In genomic region chr9:72961959-72962358, GRCm38 (mm10) we compare ENCODE assay signal across 18 mouse cellular contexts. TPM values are rescaled to one million over a fixed set of nuclear protein-coding genes. Genes with fewer than 3 reads are reported as not detected.
DNase-seq lines count a peak whose midpoint lies in the region; TF ChIP-seq lines count a peak whose summit lies in the region.
"Had no signal": no experiment of that assay in that cellular context is flagged by ENCODE, and none has a peak within 500 bp of the region (broad histone marks: within the 10 kb centered on the region; RNA-seq: fewer than 3 reads in every experiment).

No protein-coding gene starts in this region.

- H3K4me3 ChIP-seq in lung, adult 2 months (replicated peaks; ENCODE audit: extremely low read depth, low read depth, low read length), result no peak overlapping the region
- H3K4me3 ChIP-seq in ES-Bruce4 (ENCODE audit: low read depth, low read length), result peak overlapping the region; percentile 34; the same call in 1 of the 2 replicates
- H3K4me3 ChIP-seq in myocyte, result no peak overlapping the region

- TF ChIP-seq CTCF in lung, adult 2 months (IDR thresholded peaks at IDR 0.05; ENCODE audit: insufficient read depth, low read length), result no peak
- TF ChIP-seq CTCF in ES-Bruce4 (IDR thresholded peaks at IDR 0.05; ENCODE audit: low read depth, low read length), result no peak

- H3K4me1 ChIP-seq in lung, adult 2 months (ENCODE audit: control insufficient read depth, insufficient read depth, low read length), result no peaks in the 10 kb centered on the region
- H3K4me1 ChIP-seq in ES-Bruce4 (ENCODE audit: control insufficient read depth, insufficient read depth, low read length), result peaks cover 2% of the 10 kb centered on the region

- H3K36me3 ChIP-seq in ES-Bruce4 (ENCODE audit: control insufficient read depth, insufficient read depth, low read length, poor library complexity, severe bottlenecking) (no peaks in the 10 kb centered on the region), myocyte (ENCODE audit: control insufficient read depth, insufficient read depth) (no peaks in the 10 kb centered on the region)

- no peaks in the 10 kb centered on the region for H3K9me3 ChIP-seq in ES-Bruce4 (replicated peaks; ENCODE audit: control insufficient read depth, insufficient read depth, low read length, poor library complexity, severe bottlenecking)

- WGBS in lung, adult 2 months, result 70% methylated on average over 15 of the region's 15 CpGs

- peak overlapping the region; percentile 4; the same call in 1 of the 2 replicates for H3K27ac ChIP-seq in ES-Bruce4 (ENCODE audit: insufficient read depth, low read length)
- H3K27ac ChIP-seq: hindbrain, postnatal 0 days; stomach, postnatal 0 days had no signal

- TF ChIP-seq POLR2A in lung, adult 2 months (IDR thresholded peaks at IDR 0.05; ENCODE audit: borderline replicate concordance, extremely low read depth, low read depth, low read length), result no peak
- no peak for TF ChIP-seq POLR2A in ES-Bruce4 (IDR thresholded peaks at IDR 0.05; ENCODE audit: insufficient read depth, low read length)
- TF ChIP-seq POLR2A in myocyte (IDR thresholded peaks at IDR 0.05; ENCODE audit: insufficient read length, low read depth), result no peak

- DNase-seq in lung, postnatal 25 days (ENCODE audit: low spot score), result peak; percentile 39
- DNase-seq in lung, adult 2 months, result no peak
- peak; percentile 75 to 77 for DNase-seq in thymus, postnatal 36 days
- DNase-seq in layer of hippocampus, postnatal 10 days (ENCODE audit: low spot score in 2 of 2), result no peak
- no peak for DNase-seq in MN1 (ENCODE audit: low spot score)
- DNase-seq in ovary, postnatal 14 days (ENCODE audit: low spot score), result no peak
- DNase-seq: cerebellum, adult 2 months; heart, adult 18-20 months; right cerebral cortex, postnatal 14 days had no signal

- no peak for TF ChIP-seq EP300 in ES-Bruce4 (IDR thresholded peaks at IDR 0.05; ENCODE audit: insufficient read depth, low read depth, low read length)

- H3K4me2 ChIP-seq in myocyte (ENCODE audit: low read depth), result peak overlapping the region; percentile 42
- H3K4me2 ChIP-seq: liver, embryonic 11.5 days had no signal

- no peak overlapping the region for H3ac ChIP-seq in myocyte (ENCODE audit: control insufficient read depth, insufficient read length)

- peak overlapping the region; percentile 33 for H3K9ac ChIP-seq in ES-Bruce4 (ENCODE audit: low read depth, poor library complexity, severe bottlenecking)

- no peaks in the 10 kb centered on the region for H3K79me2 ChIP-seq in myocyte (ENCODE audit: control insufficient read depth, insufficient read depth)

- H3K27me3 ChIP-seq in ES-Bruce4 (ENCODE audit: control insufficient read depth, insufficient read depth, low read length, poor library complexity, severe bottlenecking) (no peaks in the 10 kb centered on the region), myocyte (ENCODE audit: control insufficient read depth, insufficient read depth, insufficient read length) (peaks cover 6% of the 10 kb centered on the region)

TF ChIP-seq in myocyte, 11 proteins besides CTCF, POLR2A, EP300 and RAD21:
- TF ChIP-seq MYOD1 (IDR thresholded peaks at IDR 0.05; ENCODE audit: control insufficient read depth in 1 of 3, insufficient read length in 2 of 3, low read depth in 2 of 3) (no peak), SRF (IDR thresholded peaks at IDR 0.05; ENCODE audit: control insufficient read depth, insufficient read length, low read depth) (no peak), TCF3 (IDR thresholded peaks at IDR 0.05; ENCODE audit: insufficient read length, low read depth) (no peak), MYOG (IDR thresholded peaks at IDR 0.05; ENCODE audit: control insufficient read depth in 1 of 3, insufficient read depth in 1 of 3, insufficient read length in 2 of 3, low read depth in 2 of 3) (no peak), TCF12 (IDR thresholded peaks at IDR 0.05; ENCODE audit: insufficient read depth, poor library complexity, severe bottlenecking) (no peak), MAX (IDR thresholded peaks at IDR 0.05; ENCODE audit: low read depth) (no peak), CEBPB (IDR thresholded peaks at IDR 0.05; ENCODE audit: insufficient read depth, poor library complexity, severe bottlenecking) (no peak), E2F4 (IDR thresholded peaks at IDR 0.05; ENCODE audit: insufficient read depth) (no peak), REST (IDR thresholded peaks at IDR 0.05; ENCODE audit: insufficient read depth, insufficient read length) (no peak), POLR2AphosphoS2 (IDR thresholded peaks at IDR 0.05; ENCODE audit: insufficient read length, low read depth) (no peak), USF1 (IDR thresholded peaks at IDR 0.05; ENCODE audit: low read depth) (no peak)

RNA-seq across cellular contexts. Expression of gene Gm44503, which starts 3.3 kb away (rescaled TPM):
- polyA plus RNA-seq in lung, adult 2 months (2012; rRNA removed), result not detected in 2 replicates
- polyA plus RNA-seq in ES-Bruce4 (2011; ENCODE audit: insufficient read depth, insufficient read length, low read depth, missing spikeins) (not detected in 2 replicates), myocyte (2012; fragmentation: generic; extraction: Trizol) (0.01 TPM)
- not detected for total RNA-seq in layer of hippocampus, postnatal 10 days (2021)
- total RNA-seq: heart, adult 18-20 months; hindbrain, postnatal 0 days had no signal
- polyA plus RNA-seq: brain, embryonic 14.5 days; heart, postnatal 0 days; hindbrain, postnatal 0 days; liver, embryonic 11.5 days; midbrain, embryonic 16.5 days; stomach, postnatal 0 days had no signal

RNA-seq across cellular contexts. Expression of gene Dyx1c1, which starts 3.4 kb away (rescaled TPM):
- polyA plus RNA-seq in lung, adult 2 months (2012; rRNA removed), result 1.2 and 1.7 TPM in 2 replicates
- 2.3 and 2.4 TPM in 2 replicates for polyA plus RNA-seq in ES-Bruce4 (2011; ENCODE audit: insufficient read depth, insufficient read length, low read depth, missing spikeins)
- polyA plus RNA-seq in myocyte (2012; fragmentation: generic; extraction: Trizol), result not detected
- 1 to 10 TPM; 2.6 to 3.4 TPM for total RNA-seq in layer of hippocampus, postnatal 10 days (2021)

RNA-seq across cellular contexts. Expression of gene Ccpg1os, which starts 23.2 kb away (rescaled TPM):
- 11.7 and 21.1 TPM in 2 replicates for polyA plus RNA-seq in lung, adult 2 months (2012; rRNA removed)
- polyA plus RNA-seq in ES-Bruce4 (2011; ENCODE audit: insufficient read depth, insufficient read length, low read depth, missing spikeins), result 13.0 and 15.4 TPM in 2 replicates
- 7.1 TPM for polyA plus RNA-seq in myocyte (2012; fragmentation: generic; extraction: Trizol)
- 1 to 10 TPM; 8.0 to 8.7 TPM for total RNA-seq in layer of hippocampus, postnatal 10 days (2021)

RNA-seq across cellular contexts. Expression of gene Ccpg1, which starts 23.3 kb away (rescaled TPM):
- 16.9 and 28.1 TPM in 2 replicates for polyA plus RNA-seq in lung, adult 2 months (2012; rRNA removed)
- polyA plus RNA-seq in ES-Bruce4 (2011; ENCODE audit: insufficient read depth, insufficient read length, low read depth, missing spikeins) (41.5 and 41.9 TPM in 2 replicates), myocyte (2012; fragmentation: generic; extraction: Trizol) (9.5 TPM)
- total RNA-seq in layer of hippocampus, postnatal 10 days (2021), result 100 to 1,000 TPM; 117 to 124 TPM

RNA-seq across cellular contexts. Expression of gene Pygo1, which starts 36.5 kb away (rescaled TPM):
- 1.4 and 2.0 TPM in 2 replicates for polyA plus RNA-seq in lung, adult 2 months (2012; rRNA removed)
- polyA plus RNA-seq in ES-Bruce4 (2011; ENCODE audit: insufficient read depth, insufficient read length, low read depth, missing spikeins), result 1.2 and 1.3 TPM in 2 replicates
- polyA plus RNA-seq in myocyte (2012; fragmentation: generic; extraction: Trizol), result 0.01 TPM
- 10 to 100 TPM; 28.3 to 31.2 TPM for total RNA-seq in layer of hippocampus, postnatal 10 days (2021)
- total RNA-seq: neutrophil, adult 5-6 weeks had no signal

Comparison
In these comparisons a context has a peak if more than half of its experiments do, and no peak if none do; other contexts are left out.
1. DNase-seq: peak in lung, postnatal 25 days (single experiment) and thymus, postnatal 36 days (2 of 2); none in lung, adult 2 months (single experiment), layer of hippocampus, postnatal 10 days (0 of 2), MN1 (single experiment) and ovary, postnatal 14 days (single experiment).